Mouse (Mus musculus) lung, embryonic 15.5 days (tissue): ENCODE measurements at regions not wholly inside any gene's neighbourhood (a gene's known extent, or its start where the extent isn't known, plus 50 kb on each side); places are given as distances from the start of the nearest gene placed in this dataset.

Source experiments
- ATAC-seq: fragments of 200-750 bp; cut with Nextera tagmentation; 2 replicates; pipeline ENCODE4 v1.8.0; 2017; ENCODE audit warnings: moderate number of reproducible peaks, borderline replicate concordance; ENCODE audit not compliant: low FRiP score, low TSS enrichment; ENCODE audit errors: extremely low read depth
- H3K27ac ChIP-seq: fragments of 300-500 bp; sonication (generic); 2 replicates; pipeline ENCODE4 v1.5.1; 2015; ENCODE audit warnings: moderate library complexity, mild to moderate bottlenecking, inconsistent platforms
- H3K27me3 ChIP-seq: fragments of 300-500 bp; sonication (generic); 2 replicates; pipeline ENCODE4 v1.6.1; 2015; ENCODE audit warnings: inconsistent platforms
- H3K36me3 ChIP-seq: fragments of 300-500 bp; sonication (generic); 2 replicates; pipeline ENCODE4 v1.6.1; 2015; ENCODE audit warnings: inconsistent platforms
- H3K4me1 ChIP-seq: fragments of 300-500 bp; sonication (generic); 2 replicates; pipeline ENCODE4 v1.6.1; 2015; ENCODE audit warnings: inconsistent platforms
- H3K4me2 ChIP-seq: fragments of 300-500 bp; sonication (generic); 2 replicates; pipeline ENCODE4 v1.6.1; 2015; ENCODE audit warnings: inconsistent platforms, mild to moderate bottlenecking, moderate library complexity
- H3K4me3 ChIP-seq: fragments of 300-500 bp; sonication (generic); 2 replicates; pipeline ENCODE4 v1.5.1; 2015; ENCODE audit warnings: mild to moderate bottlenecking, inconsistent platforms
- H3K9ac ChIP-seq: fragments of 300-500 bp; sonication (generic); 2 replicates; pipeline ENCODE4 v1.6.1; 2015; ENCODE audit warnings: inconsistent platforms
- H3K9me3 ChIP-seq: fragments of 300-500 bp; sonication (generic); 2 replicates; pipeline ENCODE4 v1.6.1; 2016; ENCODE audit warnings: inconsistent platforms
- WGBS: fragments of 180-500 bp; shearing (Covaris S2); methylation state at CpG from one replicate; pipeline ENCODE4 v1.1.7; 2015; 5-methylcytosine and 5-hydroxymethylcytosine counted together

GRCm38 (mm10) chr6:117596166-117596840 is 244.7 kb upstream of the Zfp637 start:
- H3K27ac ChIP-seq = no peak overlapping the region
- no peak for ATAC-seq

GRCm38 (mm10) chr6:117604834-117605233 is 236.1 kb upstream of the Zfp637 start:
- no peak for ATAC-seq
- Histone ChIP-seq H3K27ac (no peak overlapping the region), H3K4me2 (no peak overlapping the region), H3K9me3 (no peaks in the 10 kb centered on the region), H3K4me3 (no peak overlapping the region), H3K27me3 (no peaks in the 10 kb centered on the region), H3K4me1 (no peaks in the 10 kb centered on the region), H3K9ac (no peak overlapping the region), H3K36me3 (no peaks in the 10 kb centered on the region)
- 52% methylated on average over 2 of the region's 2 CpGs for WGBS

More at GRCm38 (mm10) chr6:117596166-117596840, 244.7 kb upstream of the Zfp637 start:
- Histone ChIP-seq H3K9me3 (no peaks in the 10 kb centered on the region), H3K4me3 (no peak overlapping the region), H3K36me3 (no peaks in the 10 kb centered on the region), H3K4me1 (no peaks in the 10 kb centered on the region), H3K27me3 (no peaks in the 10 kb centered on the region), H3K4me2 (no peak overlapping the region), H3K9ac (no peak overlapping the region)
- 77% methylated on average over 8 of the region's 8 CpGs for WGBS

- no peak overlapping the region for H3K9ac ChIP-seq
- no peak overlapping the region for H3K27ac ChIP-seq
- no peak overlapping the region for H3K4me3 ChIP-seq
- no peak overlapping the region for H3K4me2 ChIP-seq
- no peak for ATAC-seq
- WGBS = 39% methylated on average over 4 of the region's 4 CpGs
- no peaks in the 10 kb centered on the region for H3K4me1 ChIP-seq
- no peaks in the 10 kb centered on the region for H3K36me3 ChIP-seq
- no peaks in the 10 kb centered on the region for H3K27me3 ChIP-seq
- H3K9me3 ChIP-seq = no peaks in the 10 kb centered on the region
These were observed 235.3 kb upstream of the Zfp637 start for GRCm38 (mm10) chr6:117605685-117606084.

- Histone ChIP-seq H3K27ac (no peak overlapping the region), H3K4me3 (no peak overlapping the region), H3K9ac (no peak overlapping the region), H3K9me3 (no peaks in the 10 kb centered on the region), H3K27me3 (no peaks in the 10 kb centered on the region), H3K36me3 (no peaks in the 10 kb centered on the region), H3K4me1 (no peaks in the 10 kb centered on the region), H3K4me2 (no peak overlapping the region)
- no peak for ATAC-seq
- WGBS = 77% methylated on average over 6 of the region's 6 CpGs
These were observed 234.8 kb upstream of the Zfp637 start for GRCm38 (mm10) chr6:117606211-117606610.

- H3K9ac ChIP-seq = no peak overlapping the region
- H3K4me3 ChIP-seq = no peak overlapping the region
- no peaks in the 10 kb centered on the region for H3K4me1 ChIP-seq
- WGBS = 55% methylated on average over 5 of the region's 5 CpGs
- H3K9me3 ChIP-seq = no peaks in the 10 kb centered on the region
- H3K4me2 ChIP-seq = no peak overlapping the region
- no peak for ATAC-seq
- no peaks in the 10 kb centered on the region for H3K36me3 ChIP-seq
- H3K27me3 ChIP-seq = no peaks in the 10 kb centered on the region
- no peak overlapping the region for H3K27ac ChIP-seq
These were observed 234.0 kb upstream of the Zfp637 start for GRCm38 (mm10) chr6:117607023-117607422.

- 44% methylated on average over 11 of the region's 11 CpGs for WGBS
These were observed 231.2 kb upstream of the Zfp637 start for GRCm38 (mm10) chr6:117609476-117610404.

GRCm38 (mm10) chr6:117611281-117611680 is 229.7 kb upstream of the Zfp637 start:
- 79% methylated on average over 10 of the region's 10 CpGs for WGBS
- 0 out of 2 replicates have a peak, but pooled peaks cover 2% of the 10 kb centered on the region for H3K4me1 ChIP-seq
- H3K4me2 ChIP-seq = no peak overlapping the region
- ATAC-seq = no peak
- no peaks in the 10 kb centered on the region for H3K27me3 ChIP-seq
- no peak overlapping the region for H3K4me3 ChIP-seq
- no peaks in the 10 kb centered on the region for H3K9me3 ChIP-seq
- no peaks in the 10 kb centered on the region for H3K36me3 ChIP-seq
- H3K9ac ChIP-seq = no peak overlapping the region
- no peak overlapping the region for H3K27ac ChIP-seq

More at GRCm38 (mm10) chr6:117609476-117610404, 231.2 kb upstream of the Zfp637 start:
- H3K9me3 ChIP-seq = no peaks in the 10 kb centered on the region
- ATAC-seq = no peak
- no peak overlapping the region for H3K4me3 ChIP-seq
- 0 out of 2 replicates have a peak, but pooled peaks cover 2% of the 10 kb centered on the region for H3K4me1 ChIP-seq
- no peak overlapping the region for H3K4me2 ChIP-seq
- H3K27ac ChIP-seq = no peak overlapping the region
- no peak overlapping the region for H3K9ac ChIP-seq
- no peaks in the 10 kb centered on the region for H3K36me3 ChIP-seq
- H3K27me3 ChIP-seq = no peaks in the 10 kb centered on the region

- Histone ChIP-seq H3K27me3 (no peaks in the 10 kb centered on the region), H3K27ac (no peak overlapping the region)
- ATAC-seq = no peak
These were observed 229.0 kb upstream of the Zfp637 start for GRCm38 (mm10) chr6:117611965-117612364.

GRCm38 (mm10) chr6:117612421-117612820 is 228.6 kb upstream of the Zfp637 start:
- no peaks in the 10 kb centered on the region for H3K27me3 ChIP-seq
- H3K9me3 ChIP-seq = no peaks in the 10 kb centered on the region
- H3K4me2 ChIP-seq = no peak overlapping the region
- ATAC-seq = no peak
- WGBS = 76% methylated on average over 8 of the region's 8 CpGs
- H3K36me3 ChIP-seq = no peaks in the 10 kb centered on the region
- no peak overlapping the region for H3K9ac ChIP-seq
- H3K4me1 ChIP-seq = 0 out of 2 replicates have a peak, but pooled peaks cover 2% of the 10 kb centered on the region
- no peak overlapping the region for H3K27ac ChIP-seq
- no peak overlapping the region for H3K4me3 ChIP-seq

More at GRCm38 (mm10) chr6:117611965-117612364, 229.0 kb upstream of the Zfp637 start:
- Histone ChIP-seq H3K36me3 (no peaks in the 10 kb centered on the region), H3K4me3 (no peak overlapping the region), H3K9ac (no peak overlapping the region), H3K4me1 (0 out of 2 replicates have a peak, but pooled peaks cover 2% of the 10 kb centered on the region), H3K4me2 (no peak overlapping the region), H3K9me3 (no peaks in the 10 kb centered on the region)
- WGBS = 92% methylated on average over 8 of the region's 8 CpGs

GRCm38 (mm10) chr6:117613656-117614350 is 227.2 kb upstream of the Zfp637 start:
- Histone ChIP-seq H3K27me3 (no peaks in the 10 kb centered on the region), H3K4me2 (no peak overlapping the region), H3K4me1 (0 out of 2 replicates have a peak, but pooled peaks cover 2% of the 10 kb centered on the region), H3K9me3 (no peaks in the 10 kb centered on the region), H3K27ac (no peak overlapping the region), H3K36me3 (no peaks in the 10 kb centered on the region), H3K9ac (no peak overlapping the region), H3K4me3 (no peak overlapping the region)
- ATAC-seq = peak; percentile 14; the same call in 1 of the 2 replicates
- 49% methylated on average over 11 of the region's 11 CpGs for WGBS

GRCm38 (mm10) chr6:117614386-117614785 is 226.6 kb upstream of the Zfp637 start:
- no peaks in the 10 kb centered on the region for H3K36me3 ChIP-seq
- ATAC-seq = no peak
- H3K9ac ChIP-seq = no peak overlapping the region
- no peaks in the 10 kb centered on the region for H3K9me3 ChIP-seq
- no peak overlapping the region for H3K27ac ChIP-seq
- H3K27me3 ChIP-seq = no peaks in the 10 kb centered on the region
- H3K4me1 ChIP-seq = 0 out of 2 replicates have a peak, but pooled peaks cover 2% of the 10 kb centered on the region
- H3K4me3 ChIP-seq = no peak overlapping the region
- 46% methylated on average over 6 of the region's 6 CpGs for WGBS
- no peak overlapping the region for H3K4me2 ChIP-seq
